In the genomic region with DNA sequence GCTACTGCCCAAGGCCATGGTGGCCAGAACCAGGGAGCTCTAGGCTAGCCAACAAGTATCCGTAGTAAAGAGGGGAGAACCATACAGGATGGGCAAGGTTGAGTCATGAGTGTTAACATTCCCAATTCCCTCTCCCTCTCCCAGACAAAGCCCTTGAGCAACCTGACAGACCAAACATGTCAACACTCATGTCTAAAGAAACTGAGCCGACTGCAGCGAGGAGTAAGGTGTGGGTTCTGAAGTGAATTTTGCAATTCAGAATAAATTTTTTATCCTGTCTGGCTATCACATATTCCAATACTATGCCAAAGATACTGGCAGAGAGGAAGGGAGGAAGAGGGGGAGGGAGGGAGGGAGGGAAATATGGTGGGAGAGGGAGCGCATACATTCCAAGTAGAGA, we compare ENCODE assay signal across 24 mouse cellular contexts. TPM values are rescaled to one million over a fixed set of nuclear protein-coding genes. Genes with fewer than 3 reads are reported as not detected.
DNase-seq lines count a peak whose midpoint lies in the region; ATAC-seq and TF ChIP-seq lines count a peak whose summit lies in the region.
"Had no signal": no experiment of that assay in that cellular context is flagged by ENCODE, and none has a peak within 500 bp of the region (broad histone marks: within the 10 kb centered on the region; RNA-seq: fewer than 3 reads in every experiment).

No protein-coding gene starts in this region.

- DNase-seq in forebrain, embryonic 11.5 days (ENCODE audit: low spot score), result no peak
- DNase-seq in lung, postnatal 0 days (ENCODE audit: low spot score), result peak; percentile 11
- DNase-seq in lung, postnatal 4 days, result no peak
- DNase-seq in thymus, postnatal 36 days, result no peak
- DNase-seq: adrenal gland, adult 2 months; adrenal gland, postnatal 14 days; cerebellum, adult 18-20 months; cerebellum, adult 9-10 months; cerebellum, postnatal 14 days; gastrocnemius, postnatal 10 days; gastrocnemius, postnatal 36 days; heart, adult 18-20 months; heart, postnatal 14 days; heart, postnatal 4 days; kidney, adult 18-20 months had no signal

- H3K36me3 ChIP-seq in forebrain, embryonic 15.5 days, result no peaks in the 10 kb centered on the region
- H3K36me3 ChIP-seq in forebrain, embryonic 11.5 days (ENCODE audit: control insufficient read depth, insufficient read depth, low read length), result no peaks in the 10 kb centered on the region
- H3K36me3 ChIP-seq in lung, postnatal 0 days (ENCODE audit: insufficient read depth, low read length), result no peaks in the 10 kb centered on the region
- H3K36me3 ChIP-seq in forebrain, embryonic 16.5 days (ENCODE audit: control insufficient read depth, insufficient read depth), result no peaks in the 10 kb centered on the region
- H3K36me3 ChIP-seq: heart, embryonic 10.5 days; heart, embryonic 13.5 days had no signal

- peak; percentile 90 for ATAC-seq in forebrain, embryonic 15.5 days (replicated peaks)
- ATAC-seq in forebrain, embryonic 11.5 days (replicated peaks; ENCODE audit: low FRiP score), result no peak
- no peak for ATAC-seq in lung, postnatal 0 days
- ATAC-seq in forebrain, embryonic 16.5 days, result peak; percentile 88
- ATAC-seq: CD4-positive, CD25-positive, alpha-beta regulatory T cell, adult 4 months; hindbrain, postnatal 0 days; inflammation-experienced regulatory T-cells, adult 6 months; intestine, embryonic 16.5 days had no signal

- peaks cover 17% of the 10 kb centered on the region for H3K4me1 ChIP-seq in forebrain, embryonic 15.5 days
- H3K4me1 ChIP-seq in forebrain, embryonic 11.5 days (replicated peaks; ENCODE audit: control insufficient read depth, insufficient read depth, low read length), result no peaks in the 10 kb centered on the region
- no peaks in the 10 kb centered on the region; the same call in 1 of the 2 replicates for H3K4me1 ChIP-seq in lung, postnatal 0 days (ENCODE audit: insufficient read depth, low read depth, low read length)
- peaks cover 15% of the 10 kb centered on the region for H3K4me1 ChIP-seq in forebrain, embryonic 16.5 days (replicated peaks; ENCODE audit: control insufficient read depth, insufficient read depth, low read length)

- peak overlapping the region; percentile 64 for H3K27ac ChIP-seq in forebrain, embryonic 15.5 days (replicated peaks)
- H3K27ac ChIP-seq in forebrain, embryonic 11.5 days (ENCODE audit: low read depth, low read length), result no peak overlapping the region
- H3K27ac ChIP-seq in lung, postnatal 0 days (ENCODE audit: low read length), result no peak overlapping the region
- H3K27ac ChIP-seq in forebrain, embryonic 16.5 days (ENCODE audit: low read length), result peak overlapping the region; percentile 75; the same call in 1 of the 2 replicates
- H3K27ac ChIP-seq: heart, embryonic 10.5 days; heart, embryonic 13.5 days; hindbrain, embryonic 14.5 days; hindbrain, postnatal 0 days had no signal

- no peaks in the 10 kb centered on the region for H3K27me3 ChIP-seq in forebrain, embryonic 15.5 days
- H3K27me3 ChIP-seq in forebrain, embryonic 11.5 days (ENCODE audit: control insufficient read depth, insufficient read depth, low read length), result no peaks in the 10 kb centered on the region
- no peaks in the 10 kb centered on the region for H3K27me3 ChIP-seq in lung, postnatal 0 days (replicated peaks; ENCODE audit: insufficient read depth, low read length)
- H3K27me3 ChIP-seq in forebrain, embryonic 16.5 days (replicated peaks; ENCODE audit: control insufficient read depth, insufficient read depth, low read length), result no peaks in the 10 kb centered on the region
- H3K27me3 ChIP-seq: heart, embryonic 13.5 days had no signal

- WGBS in forebrain, embryonic 15.5 days, result 72% methylated on average over 3 of the region's 4 CpGs
- WGBS in forebrain, embryonic 11.5 days, result 89% methylated on average over 4 of the region's 4 CpGs
- 61% methylated on average over 4 of the region's 4 CpGs for WGBS in lung, postnatal 0 days
- WGBS in forebrain, embryonic 16.5 days, result 51% methylated on average over 4 of the region's 4 CpGs

- no peak overlapping the region for H3K4me3 ChIP-seq in forebrain, embryonic 15.5 days
- no peak overlapping the region for H3K4me3 ChIP-seq in forebrain, embryonic 11.5 days (ENCODE audit: low read depth, low read length)
- H3K4me3 ChIP-seq in lung, postnatal 0 days (ENCODE audit: low read depth, low read length), result no peak overlapping the region
- H3K4me3 ChIP-seq in forebrain, embryonic 16.5 days (replicated peaks; ENCODE audit: low read length), result no peak overlapping the region
- H3K4me3 ChIP-seq: heart, embryonic 10.5 days; heart, embryonic 13.5 days had no signal

- TF ChIP-seq CTCF in lung, postnatal 0 days (IDR thresholded peaks at IDR 0.05), result no peak

- TF ChIP-seq EP300 in lung, postnatal 0 days (IDR thresholded peaks at IDR 0.05), result no peak

- H3K9ac ChIP-seq in forebrain, embryonic 15.5 days (replicated peaks), result no peak overlapping the region
- H3K9ac ChIP-seq in forebrain, embryonic 11.5 days (ENCODE audit: low read length), result no peak overlapping the region
- H3K9ac ChIP-seq in lung, postnatal 0 days (replicated peaks; ENCODE audit: low read depth), result no peak overlapping the region
- H3K9ac ChIP-seq in forebrain, embryonic 16.5 days (replicated peaks; ENCODE audit: low read depth, low read length), result no peak overlapping the region
- H3K9ac ChIP-seq: heart, embryonic 13.5 days; hindbrain, embryonic 14.5 days had no signal

- H3K4me2 ChIP-seq in forebrain, embryonic 15.5 days (replicated peaks), result no peak overlapping the region
- H3K4me2 ChIP-seq in forebrain, embryonic 11.5 days (ENCODE audit: low read depth, low read length, severe bottlenecking), result no peak overlapping the region
- no peak overlapping the region for H3K4me2 ChIP-seq in lung, postnatal 0 days (replicated peaks; ENCODE audit: low read depth, low read length)
- H3K4me2 ChIP-seq in forebrain, embryonic 16.5 days (ENCODE audit: low read length), result no peak overlapping the region
- H3K4me2 ChIP-seq: heart, embryonic 13.5 days; hindbrain, embryonic 14.5 days had no signal

- H3K9me3 ChIP-seq in forebrain, embryonic 15.5 days, result no peaks in the 10 kb centered on the region
- no peaks in the 10 kb centered on the region for H3K9me3 ChIP-seq in forebrain, embryonic 11.5 days (ENCODE audit: control insufficient read depth, low read length)
- H3K9me3 ChIP-seq in lung, postnatal 0 days (ENCODE audit: low read length), result no peaks in the 10 kb centered on the region
- no peaks in the 10 kb centered on the region for H3K9me3 ChIP-seq in forebrain, embryonic 16.5 days (ENCODE audit: control insufficient read depth, low read length)
- H3K9me3 ChIP-seq: heart, embryonic 10.5 days; heart, embryonic 13.5 days had no signal

RNA-seq across cellular contexts. Expression of a gene that starts 33.6 kb away (rescaled TPM):
- polyA plus RNA-seq in forebrain, embryonic 15.5 days (2015; fragmentation: Nextera tagmentation; extraction: Ambion mirVana), result 1.2 and 1.9 TPM in 2 replicates
- 0.13 and 0.15 TPM in 2 replicates for polyA plus RNA-seq in forebrain, embryonic 11.5 days (2014; fragmentation: Nextera tagmentation; extraction: Ambion mirVana)
- polyA plus RNA-seq in lung, postnatal 0 days (2015; fragmentation: Nextera tagmentation; extraction: Ambion mirVana), result 4.3 and 5.7 TPM in 2 replicates
- polyA plus RNA-seq in forebrain, embryonic 16.5 days (2015; fragmentation: Nextera tagmentation; extraction: Ambion mirVana), result 1.3 and 2.1 TPM in 2 replicates

RNA-seq across cellular contexts. Expression of a gene that starts 33.6 kb away (rescaled TPM):
- 2.2 and 3.1 TPM in 2 replicates for polyA plus RNA-seq in forebrain, embryonic 15.5 days (2015; fragmentation: Nextera tagmentation; extraction: Ambion mirVana)
- 0.43 and 0.53 TPM in 2 replicates for polyA plus RNA-seq in forebrain, embryonic 11.5 days (2014; fragmentation: Nextera tagmentation; extraction: Ambion mirVana)
- polyA plus RNA-seq in lung, postnatal 0 days (2015; fragmentation: Nextera tagmentation; extraction: Ambion mirVana), result 8.9 and 13.4 TPM in 2 replicates
- 1.6 and 3.3 TPM in 2 replicates for polyA plus RNA-seq in forebrain, embryonic 16.5 days (2015; fragmentation: Nextera tagmentation; extraction: Ambion mirVana)

RNA-seq across cellular contexts. Expression of a gene that starts 36.6 kb away (rescaled TPM):
- polyA plus RNA-seq in forebrain, embryonic 15.5 days (2015; fragmentation: Nextera tagmentation; extraction: Ambion mirVana), result 1.0 and 1.5 TPM in 2 replicates
- polyA plus RNA-seq in forebrain, embryonic 11.5 days (2014; fragmentation: Nextera tagmentation; extraction: Ambion mirVana), result 0.64 and 0.67 TPM in 2 replicates
- polyA plus RNA-seq in lung, postnatal 0 days (2015; fragmentation: Nextera tagmentation; extraction: Ambion mirVana), result 4.6 and 5.3 TPM in 2 replicates
- 1.4 and 1.7 TPM in 2 replicates for polyA plus RNA-seq in forebrain, embryonic 16.5 days (2015; fragmentation: Nextera tagmentation; extraction: Ambion mirVana)

Comparison
In these comparisons a context has a peak if more than half of its experiments do, and no peak if none do; other contexts are left out.
1. ATAC-seq: peak in forebrain, embryonic 15.5 days (single experiment) and forebrain, embryonic 16.5 days (single experiment); none in forebrain, embryonic 11.5 days (single experiment) and lung, postnatal 0 days (single experiment).
2. H3K27ac ChIP-seq: peak in forebrain, embryonic 15.5 days (single experiment) and forebrain, embryonic 16.5 days (single experiment); none in forebrain, embryonic 11.5 days (single experiment) and lung, postnatal 0 days (single experiment).